ENCODE assay signal across 20 mouse cellular contexts in genomic region chr7:98124701-98125100, GRCm38 (mm10). TPM values are rescaled to one million over a fixed set of nuclear protein-coding genes. Genes with fewer than 3 reads are reported as not detected.
"Had no signal": no experiment of that assay in that cellular context is flagged by ENCODE, and none has a peak within 500 bp of the region (broad histone marks: within the 10 kb centered on the region; RNA-seq: fewer than 3 reads in every experiment).

No protein-coding gene starts in this region.

- H3K4me3 ChIP-seq: layer of hippocampus, adult 2 months; limb, embryonic 10.5 days; limb, embryonic 13.5 days; lung, embryonic 15.5 days; megakaryocyte, embryonic 14.5 days; midbrain, embryonic 12.5 days; midbrain, embryonic 15.5 days; neural tube, embryonic 12.5 days; neural tube, embryonic 15.5 days had no signal

- H3K9me3 ChIP-seq: limb, embryonic 10.5 days; limb, embryonic 13.5 days; lung, embryonic 15.5 days; megakaryocyte, embryonic 14.5 days; midbrain, embryonic 12.5 days; midbrain, embryonic 15.5 days; neural tube, embryonic 12.5 days; neural tube, embryonic 15.5 days had no signal

- H3K4me2 ChIP-seq: limb, embryonic 13.5 days; liver, embryonic 11.5 days; lung, embryonic 15.5 days; midbrain, embryonic 12.5 days; midbrain, embryonic 15.5 days; neural tube, embryonic 12.5 days; neural tube, embryonic 15.5 days had no signal

- H3K9ac ChIP-seq: limb, embryonic 13.5 days; liver, embryonic 14.5 days; liver, postnatal 0 days; lung, embryonic 15.5 days; midbrain, embryonic 12.5 days; midbrain, embryonic 15.5 days; neural tube, embryonic 12.5 days; neural tube, embryonic 15.5 days had no signal

- H3K27ac ChIP-seq: kidney, postnatal 0 days; layer of hippocampus, adult 2 months; limb, embryonic 10.5 days; limb, embryonic 13.5 days; liver, embryonic 14.5 days; lung, embryonic 15.5 days; midbrain, embryonic 12.5 days; midbrain, embryonic 15.5 days; neural tube, embryonic 12.5 days; neural tube, embryonic 15.5 days had no signal

- H3K27me3 ChIP-seq: lung, embryonic 15.5 days; midbrain, embryonic 15.5 days; neural tube, embryonic 12.5 days; neural tube, embryonic 15.5 days had no signal

- DNase-seq: kidney, adult 2 months; kidney, postnatal 25 days; layer of hippocampus, adult 9-11 months; liver, postnatal 0 days; lung, postnatal 10 days; lung, postnatal 36 days; thymus, postnatal 25 days had no signal

- H3K36me3 ChIP-seq: limb, embryonic 10.5 days; limb, embryonic 13.5 days; lung, embryonic 15.5 days had no signal

- H3K4me1 ChIP-seq: limb, embryonic 13.5 days; midbrain, embryonic 12.5 days; neural tube, embryonic 12.5 days had no signal

- ATAC-seq: intestine, postnatal 0 days; liver, postnatal 0 days; midbrain, embryonic 15.5 days had no signal

RNA-seq across cellular contexts. Expression of gene Omp, which starts 20.6 kb away (rescaled TPM):
- polyA plus RNA-seq: midbrain, embryonic 12.5 days had no signal
